Comparison of ENCODE assay signal across 50 mouse cellular contexts in genomic region chr3:92957090-92957489, GRCm38 (mm10). TPM values are rescaled to one million over a fixed set of nuclear protein-coding genes. Genes with fewer than 3 reads are reported as not detected.
"Had no signal": no experiment of that assay in that cellular context is flagged by ENCODE, and none has a peak within 500 bp of the region (broad histone marks: within the 10 kb centered on the region; RNA-seq: fewer than 3 reads in every experiment).

TSS of gene Lce3d (plus strand) at chr3:92957390.

- H3K27ac ChIP-seq: heart, embryonic 10.5 days; heart, embryonic 13.5 days; heart, embryonic 15.5 days; hindbrain, embryonic 10.5 days; hindbrain, embryonic 12.5 days; hindbrain, embryonic 13.5 days; hindbrain, embryonic 14.5 days; hindbrain, embryonic 15.5 days; hindbrain, postnatal 0 days; intestine, embryonic 15.5 days; kidney, embryonic 15.5 days; kidney, postnatal 0 days; layer of hippocampus, adult 2 months had no signal

- H3K27me3 ChIP-seq: heart, embryonic 12.5 days; heart, embryonic 13.5 days; heart, embryonic 15.5 days; hindbrain, embryonic 12.5 days; hindbrain, embryonic 13.5 days; hindbrain, embryonic 15.5 days; intestine, embryonic 15.5 days; kidney, embryonic 15.5 days had no signal

- H3K36me3 ChIP-seq: heart, embryonic 10.5 days; heart, embryonic 12.5 days; heart, embryonic 13.5 days; heart, embryonic 15.5 days; hindbrain, embryonic 10.5 days; hindbrain, embryonic 12.5 days; hindbrain, embryonic 13.5 days; hindbrain, embryonic 15.5 days; intestine, embryonic 15.5 days; kidney, embryonic 15.5 days had no signal

- H3K9ac ChIP-seq: heart, embryonic 12.5 days; heart, embryonic 13.5 days; heart, embryonic 15.5 days; hindbrain, embryonic 12.5 days; hindbrain, embryonic 13.5 days; hindbrain, embryonic 14.5 days; hindbrain, embryonic 15.5 days; intestine, embryonic 15.5 days; kidney, embryonic 15.5 days had no signal

- H3K9me3 ChIP-seq: heart, embryonic 10.5 days; heart, embryonic 12.5 days; heart, embryonic 13.5 days; heart, embryonic 15.5 days; hindbrain, embryonic 10.5 days; hindbrain, embryonic 12.5 days; hindbrain, embryonic 13.5 days; hindbrain, embryonic 15.5 days; intestine, embryonic 15.5 days; kidney, embryonic 15.5 days had no signal

- ATAC-seq: hindbrain, embryonic 16.5 days; hindbrain, postnatal 0 days; inflammation-experienced regulatory T-cells, adult 6 months; intestine, embryonic 15.5 days; intestine, embryonic 16.5 days; intestine, postnatal 0 days had no signal

- H3K4me2 ChIP-seq: heart, embryonic 11.5 days; heart, embryonic 12.5 days; heart, embryonic 13.5 days; heart, embryonic 15.5 days; hindbrain, embryonic 12.5 days; hindbrain, embryonic 13.5 days; hindbrain, embryonic 14.5 days; hindbrain, embryonic 15.5 days; intestine, embryonic 15.5 days; kidney, embryonic 15.5 days had no signal

- H3K4me3 ChIP-seq: heart, embryonic 10.5 days; heart, embryonic 12.5 days; heart, embryonic 13.5 days; heart, embryonic 15.5 days; hindbrain, embryonic 10.5 days; hindbrain, embryonic 12.5 days; hindbrain, embryonic 13.5 days; hindbrain, embryonic 15.5 days; intestine, embryonic 15.5 days; kidney, embryonic 15.5 days; layer of hippocampus, adult 2 months had no signal

- H3K4me1 ChIP-seq: heart, embryonic 10.5 days; heart, embryonic 12.5 days; heart, embryonic 13.5 days; heart, embryonic 15.5 days; hindbrain, embryonic 10.5 days; hindbrain, embryonic 12.5 days; hindbrain, embryonic 13.5 days; hindbrain, embryonic 15.5 days; intestine, embryonic 15.5 days; kidney, embryonic 15.5 days had no signal

- DNase-seq: heart, postnatal 10 days; heart, postnatal 14 days; heart, postnatal 36 days; heart, postnatal 4 days; kidney, adult 11 months; kidney, adult 18-20 months; kidney, adult 2 months; kidney, adult 8-10 months; kidney, adult 9 months; kidney, postnatal 10 days; kidney, postnatal 14 days; kidney, postnatal 25 days; kidney, postnatal 36 days; kidney, postnatal 4 days; layer of hippocampus, adult 9-11 months; layer of hippocampus, postnatal 36 days had no signal

RNA-seq across cellular contexts. Expression of gene Lce3d, which starts in this region (rescaled TPM):
- total RNA-seq: heart, postnatal 10 days; heart, postnatal 14 days; heart, postnatal 25 days; heart, postnatal 36 days; heart, postnatal 4 days; hematopoietic stem cell, adult 5-6 weeks; hindbrain, postnatal 0 days; layer of hippocampus, adult 18-20 months; layer of hippocampus, adult 2 months; layer of hippocampus, adult 8-10 months; layer of hippocampus, postnatal 10 days; layer of hippocampus, postnatal 14 days; layer of hippocampus, postnatal 25 days; layer of hippocampus, postnatal 36 days had no signal
- polyA plus RNA-seq: heart, embryonic 10.5 days; heart, embryonic 11.5 days; heart, embryonic 12.5 days; heart, embryonic 13.5 days; heart, embryonic 14.5 days; heart, embryonic 15.5 days; heart, embryonic 16.5 days; heart, postnatal 0 days; hindbrain, embryonic 10.5 days; hindbrain, embryonic 11.5 days; hindbrain, embryonic 12.5 days; hindbrain, embryonic 13.5 days; hindbrain, embryonic 14.5 days; hindbrain, embryonic 15.5 days; hindbrain, embryonic 16.5 days; hindbrain, postnatal 0 days; inflammation-experienced regulatory T-cells, adult 6 months; intestine, embryonic 14.5 days; intestine, embryonic 15.5 days; intestine, embryonic 16.5 days; intestine, postnatal 0 days; kidney, adult 2 months; kidney, embryonic 14.5 days; kidney, embryonic 15.5 days; kidney, embryonic 16.5 days; kidney, postnatal 0 days; large intestine, adult 2 months had no signal
